Mouse (Mus musculus) ES-E14 (cell line): Measurements from ENCODE around the gene Fancl. TPM values are rescaled to one million over a fixed set of nuclear protein-coding genes. Genes with fewer than 3 reads are reported as not detected.

Experiments
- DNase-seq: peaks from one replicate; pipeline ENCODE4 v3.0.0-alpha.2; 2013; ENCODE audit warnings: low read depth, low spot score
- H3K27ac ChIP-seq: 2 replicates; pipeline ENCODE4 v1.5.1; 2012; ENCODE audit warnings: low read depth, mild to moderate bottlenecking, low read length, moderate library complexity, mixed read lengths; ENCODE audit not compliant: poor library complexity, insufficient read depth, severe bottlenecking
- H3K36me3 ChIP-seq: 2 replicates; pipeline ENCODE4 v1.6.1; 2012; ENCODE audit warnings: mild to moderate bottlenecking, low read length, moderate library complexity, mixed read lengths; ENCODE audit not compliant: control insufficient read depth, poor library complexity, insufficient read depth, severe bottlenecking
- H3K4me1 ChIP-seq, 2 experiments: fragments of 150-350 bp in 1 of 2; sonication (generic) in 1 of 2; 2 replicates each; pipeline ENCODE4 v1.6.1; 2012; ENCODE audit warnings: low read length in 2 of 2, mild to moderate bottlenecking in 1 of 2, mixed read lengths in 1 of 2; ENCODE audit not compliant: control insufficient read depth in 2 of 2, insufficient read depth in 2 of 2, poor library complexity in 1 of 2
- H3K4me3 ChIP-seq, 2 experiments: fragments of 150-350 bp in 1 of 2; sonication (generic) in 1 of 2; 2 replicates each; pipeline ENCODE4 v1.5.1; 2012; ENCODE audit warnings: low read length in 2 of 2, low read depth in 1 of 2, mild to moderate bottlenecking in 1 of 2, mixed read lengths in 1 of 2; ENCODE audit not compliant: insufficient read depth in 1 of 2, poor library complexity in 1 of 2, severe bottlenecking in 1 of 2
- H3K9ac ChIP-seq: 2 replicates; pipeline ENCODE4 v1.6.1; 2012; ENCODE audit warnings: low read depth, mild to moderate bottlenecking, low read length, mixed read lengths; ENCODE audit not compliant: poor library complexity, insufficient read depth, severe bottlenecking
- H3K9me3 ChIP-seq: fragments of 150-350 bp; sonication (generic); 2 replicates; pipeline ENCODE4 v1.6.1; 2012; ENCODE audit warnings: low read depth, mild to moderate bottlenecking, low read length; ENCODE audit not compliant: control insufficient read depth, insufficient read depth
- CHD2 ChIP-seq: IDR thresholded peaks from 2 replicates; pipeline ENCODE4 v1.6.1; 2014; ENCODE audit warnings: mild to moderate bottlenecking, low read depth, low read length, inconsistent platforms
- HCFC1 ChIP-seq: IDR thresholded peaks from 2 replicates; pipeline ENCODE4 v1.6.1; 2012; ENCODE audit warnings: low read length, inconsistent platforms, borderline replicate concordance; ENCODE audit not compliant: insufficient read depth
- MAFK ChIP-seq: IDR thresholded peaks from 2 replicates; pipeline ENCODE4 v1.6.1; 2014; ENCODE audit warnings: mild to moderate bottlenecking, low read depth, low read length, inconsistent platforms; ENCODE audit not compliant: insufficient read depth
- ZC3H11A ChIP-seq: IDR thresholded peaks from 2 replicates; pipeline ENCODE4 v1.6.1; 2012; ENCODE audit warnings: low read depth, mild to moderate bottlenecking, inconsistent platforms, low read length, borderline replicate concordance
- ZNF384 ChIP-seq: IDR thresholded peaks from 2 replicates; pipeline ENCODE4 v1.6.1; 2012; ENCODE audit warnings: low read depth, low read length, inconsistent platforms
- in situ Hi-C, 2 experiments: fragments of 600-800 bp; cut with MboI; formaldehyde crosslinking; loops; one replicate each; pipeline ENCODE4 v1.15.1; 2025; ENCODE audit warnings: low sequenced_read_pairs in 2 of 2, inconsistent platforms in 1 of 2; ENCODE audit not compliant: unreplicated experiment in 2 of 2
- total RNA-seq: library from RNA; depleted of rRNA; stranded (reverse); fragments of 300-350 nt; gene quantifications from 2 replicates; pipeline ENCODE4 v1.2.3, GENCODE M21; 2012

Gene Fancl
- total RNA-seq, 1 experiment, result 23.0 TPM

GRCm38 (mm10) chr11:26454081-26454480 is 68.1 kb downstream of the Fancl start:
- Histone ChIP-seq H3K9me3 (no peaks in the 10 kb centered on the region), H3K4me3 (no peak overlapping the region), H3K4me1 (0 out of 4 replicates have a peak, but pooled peaks cover 0 to 2% of the 10 kb centered on the region in 2 experiments), H3K27ac (no peak overlapping the region), H3K9ac (no peak overlapping the region), H3K36me3 (no peaks in the 10 kb centered on the region)
- DNase-seq, result no peak
- TF ChIP-seq ZC3H11A (no peak), CHD2 (no peak), MAFK (no peak), ZNF384 (no peak), HCFC1 (no peak)
- in situ Hi-C loops, result no loop called here

- TF ChIP-seq ZNF384, result no peak
- no peak for TF ChIP-seq HCFC1
- no peak for TF ChIP-seq CHD2
- no peak for TF ChIP-seq MAFK
- TF ChIP-seq ZC3H11A, result no peak
- H3K4me1 ChIP-seq, result no peaks in the 10 kb centered on the region
- H3K9ac ChIP-seq, result no peak overlapping the region
- in situ Hi-C loops, result no loop called here
- no peak overlapping the region for H3K4me3 ChIP-seq
- no peak for DNase-seq
- H3K27ac ChIP-seq, result no peak overlapping the region
- H3K9me3 ChIP-seq, result no peaks in the 10 kb centered on the region
- H3K36me3 ChIP-seq, result no peaks in the 10 kb centered on the region
Measured at GRCm38 (mm10) chr11:26477037-26477739, 91.3 kb downstream of the Fancl start.

DNA sequence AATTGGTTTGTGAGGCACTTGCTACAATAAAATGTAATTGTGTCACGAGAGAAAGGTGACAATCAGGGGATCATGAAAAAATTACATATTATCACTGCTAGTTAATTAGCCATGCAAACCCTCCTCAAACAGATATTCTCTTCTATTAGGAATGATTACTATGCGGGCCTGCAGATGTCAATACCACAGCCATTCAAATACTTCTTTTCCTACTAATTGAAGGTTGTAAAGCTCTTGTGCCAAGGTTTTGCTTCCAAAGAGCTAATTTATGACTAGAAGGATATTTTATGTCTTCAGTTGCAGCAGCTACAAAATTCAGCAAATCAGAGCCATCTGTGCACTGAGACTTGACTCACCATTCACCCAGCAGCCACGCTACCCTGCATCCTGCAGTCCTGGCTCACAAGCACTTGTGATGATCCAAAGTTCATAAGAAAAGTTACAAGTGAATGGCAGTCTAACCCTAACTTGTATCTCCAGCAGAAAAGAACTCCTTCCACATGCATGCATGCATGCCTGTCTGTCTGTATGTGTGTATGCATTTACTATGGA is 95.8 kb downstream of the Fancl start:
- no peak overlapping the region for H3K9ac ChIP-seq
- H3K4me1 ChIP-seq, result no peaks in the 10 kb centered on the region
- in situ Hi-C loops, result no loop called here
- TF ChIP-seq HCFC1, result no peak
- no peak for TF ChIP-seq MAFK
- no peak for TF ChIP-seq ZNF384
- no peak for TF ChIP-seq CHD2
- no peak for TF ChIP-seq ZC3H11A
- H3K9me3 ChIP-seq, result no peaks in the 10 kb centered on the region
- DNase-seq, result no peak
- no peak overlapping the region for H3K4me3 ChIP-seq
- no peaks in the 10 kb centered on the region for H3K36me3 ChIP-seq
- no peak overlapping the region for H3K27ac ChIP-seq

DNA sequence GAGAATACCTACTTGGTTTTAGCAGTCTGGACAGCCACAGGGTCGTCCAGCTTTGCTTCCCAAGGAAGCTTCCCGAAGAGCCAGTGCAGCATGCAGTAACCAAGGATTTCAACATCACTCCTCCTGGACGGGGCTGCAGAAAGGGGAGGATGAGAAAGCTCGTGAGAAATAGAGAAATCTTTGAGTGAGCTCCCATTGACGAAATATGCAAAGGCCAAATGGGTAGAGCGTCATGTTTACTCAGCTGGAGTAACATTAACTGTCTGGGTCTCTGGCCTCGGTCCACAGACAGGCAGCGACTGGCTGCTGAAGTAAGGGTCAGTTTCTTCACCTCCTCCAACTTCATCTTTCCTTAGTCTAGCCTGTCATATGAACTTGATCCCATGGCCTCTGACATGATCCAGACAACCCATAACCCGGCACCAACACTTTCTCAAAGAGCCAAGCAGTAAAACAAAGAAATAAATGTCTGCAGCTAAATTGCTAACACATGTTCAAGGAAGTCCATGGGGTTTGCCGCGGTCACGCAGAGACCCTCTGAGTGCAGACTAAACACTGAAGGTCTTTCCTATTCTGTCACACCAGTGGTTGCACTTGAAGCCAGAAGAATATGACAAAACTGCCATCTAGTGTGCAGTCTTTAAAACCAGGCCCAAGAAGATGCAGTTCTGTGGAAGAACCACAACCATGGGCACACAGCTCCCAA is 104.0 kb downstream of the Fancl start:
- H3K4me3 ChIP-seq, result no peak overlapping the region
- no peak overlapping the region for H3K27ac ChIP-seq
- in situ Hi-C loops, result no loop called here
- H3K9ac ChIP-seq, result no peak overlapping the region
- H3K9me3 ChIP-seq, result no peaks in the 10 kb centered on the region
- H3K36me3 ChIP-seq, result no peaks in the 10 kb centered on the region
- no peaks in the 10 kb centered on the region for H3K4me1 ChIP-seq
- TF ChIP-seq HCFC1 (no peak), ZNF384 (no peak), CHD2 (no peak), ZC3H11A (no peak), MAFK (no peak)
- DNase-seq, result no peak
